Mouse (Mus musculus): Measurements from ENCODE around the gene Fbn1.

The Fbn1 gene

GRCm38 (mm10) chr2:125507893-125508292 lies at the start of gene Fbn1:
Gene Fbn1, minus strand, starts transcription at chr2:125507993.
- ChIA-PET CTCF (no interaction called here), POLR2A (no interaction called here)

DNA sequence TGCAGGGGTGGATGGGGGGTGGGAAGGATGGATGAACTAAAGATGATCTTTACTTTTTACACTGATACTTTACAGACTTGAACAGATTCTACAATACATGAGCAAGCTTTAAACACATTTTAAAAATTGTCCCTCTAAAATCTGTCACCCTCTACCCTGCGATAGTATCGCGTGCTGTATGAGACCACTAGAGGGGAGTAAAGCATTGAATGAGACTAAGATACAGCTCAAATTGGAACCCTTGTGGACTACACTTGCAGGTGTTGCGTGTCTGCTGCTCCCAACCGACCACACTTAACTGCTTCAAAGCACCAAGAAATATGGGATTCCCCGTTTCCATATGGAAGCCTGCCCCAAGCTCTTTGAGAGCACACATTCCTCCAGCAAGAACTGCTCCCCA lies 48.0 kb upstream of the Fbn1 start:
- POLR2A ChIA-PET: interaction anchor here in 3 of 4 experiments (0.6 to 1.8 kb wide), 3 partner anchors 43 to 187 kb away, joined by 3 to 4 read pairs (median 3); partner anchors contain the start of gene Cep152 (in 1 of the 3)

DNA sequence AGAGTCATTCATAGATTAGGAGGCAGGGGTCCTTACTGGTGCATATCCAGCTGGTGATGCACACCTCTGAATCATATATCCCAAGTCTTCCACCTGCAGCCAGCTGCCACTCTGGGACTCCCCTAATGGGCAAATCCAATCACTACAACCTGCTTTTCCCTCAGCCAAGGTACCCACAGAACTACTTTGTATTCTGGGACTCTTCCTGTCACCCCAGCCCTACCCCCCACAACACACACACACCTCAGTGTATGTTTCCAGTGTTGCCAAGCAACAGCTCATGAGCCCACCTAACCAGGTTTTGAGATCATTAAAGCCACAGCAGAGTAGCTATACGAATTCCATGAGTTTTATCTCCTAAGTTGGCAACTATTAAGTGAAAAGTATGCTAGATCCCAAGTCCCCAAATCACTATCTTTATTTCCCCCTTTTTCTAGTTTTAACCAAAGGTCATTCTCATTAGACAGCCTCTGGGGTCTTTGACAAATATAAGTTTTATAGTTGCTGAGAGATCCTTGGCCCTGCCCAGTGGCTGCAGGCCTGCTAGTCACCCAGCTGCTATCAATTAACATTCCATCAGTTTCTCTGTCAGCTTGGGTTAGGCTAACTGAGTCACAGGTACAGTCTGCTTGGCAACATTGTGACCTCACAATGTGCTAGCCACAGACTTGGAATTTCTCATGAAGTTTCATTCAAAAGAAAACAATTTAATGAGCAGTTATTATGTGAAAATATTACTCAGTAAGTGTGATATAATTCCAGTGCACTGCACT lies 41.2 kb upstream of the Fbn1 start:
- ChIA-PET CTCF (interaction anchor here in 2 of 4 experiments (0.8 to 1.5 kb wide), 2 partner anchors 11 to 56 kb away, joined by 3 to 4 read pairs; no protein-coding TSS in a partner anchor), POLR2A (interaction anchor here in 1 of 4 experiments (0.5 kb wide), 1 partner anchor 298 kb away, joined by 6 read pairs; no protein-coding TSS in a partner anchor)

More for the DNA sequence above, 48.0 kb upstream of the Fbn1 start:
- CTCF ChIA-PET: interaction anchor here (0.7 to 1.3 kb wide), 7 partner anchors 11 to 1479 kb away, joined by 3 to 9 read pairs (median 4); no protein-coding TSS in a partner anchor

DNA sequence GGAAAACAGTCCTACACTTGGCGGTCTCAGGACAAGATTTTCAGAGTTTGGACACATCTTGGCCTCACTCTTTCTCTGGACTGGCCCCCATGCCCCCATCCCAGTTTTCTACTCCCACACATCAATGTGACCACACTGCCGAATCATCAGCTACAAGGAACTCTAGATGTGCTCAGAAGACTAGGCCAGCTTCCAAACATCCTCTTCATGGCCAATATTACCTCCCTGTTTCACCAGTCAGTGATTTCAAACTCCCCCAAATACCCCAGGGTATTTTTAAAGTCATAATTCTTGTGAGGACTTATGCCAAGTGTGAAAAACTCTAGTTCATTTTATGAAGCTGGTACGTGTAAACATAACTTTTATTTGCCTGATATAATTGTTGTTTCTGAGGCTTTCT lies 37.2 kb upstream of the Fbn1 start:
- CTCF ChIA-PET: no interaction called here
- POLR2A ChIA-PET: no interaction called here

GRCm38 (mm10) chr2:125543646-125544045 lies 35.9 kb upstream of the Fbn1 start:
- POLR2A ChIA-PET: interaction anchor here in 1 of 4 experiments (0.8 kb wide), 1 partner anchor 11 kb away, joined by 4 read pairs; no protein-coding TSS in a partner anchor

DNA sequence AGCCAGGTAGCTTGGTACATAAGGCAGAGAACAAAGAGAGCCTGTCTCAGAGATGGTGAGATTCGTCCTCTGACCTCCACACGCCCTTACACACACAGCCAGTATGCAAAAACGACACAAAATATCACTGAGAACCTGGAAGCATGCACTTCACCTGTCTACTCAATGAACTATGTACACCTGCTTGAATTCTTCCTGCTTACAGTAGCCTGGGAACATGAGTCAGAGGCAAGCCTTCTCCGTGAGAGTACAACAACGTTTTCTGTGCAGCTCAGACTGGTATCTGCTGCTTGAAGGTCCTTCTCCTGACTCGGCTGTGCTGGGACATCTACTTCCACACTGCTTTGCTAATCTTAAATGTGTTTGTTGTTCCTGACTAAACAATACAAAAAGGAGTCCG lies 33.7 kb upstream of the Fbn1 start:
- POLR2A ChIA-PET: no interaction called here

More at GRCm38 (mm10) chr2:125543646-125544045, 35.9 kb upstream of the Fbn1 start:
- CTCF ChIA-PET: no interaction called here

GRCm38 (mm10) chr2:125540579-125540978 lies 32.8 kb upstream of the Fbn1 start:
- ChIA-PET CTCF (no interaction called here), POLR2A (no interaction called here)

More for the DNA sequence above, 33.7 kb upstream of the Fbn1 start:
- CTCF ChIA-PET: interaction anchor here in 1 of 4 experiments (0.6 kb wide), 1 partner anchor 36 kb away, joined by 17 read pairs; no protein-coding TSS in a partner anchor

DNA sequence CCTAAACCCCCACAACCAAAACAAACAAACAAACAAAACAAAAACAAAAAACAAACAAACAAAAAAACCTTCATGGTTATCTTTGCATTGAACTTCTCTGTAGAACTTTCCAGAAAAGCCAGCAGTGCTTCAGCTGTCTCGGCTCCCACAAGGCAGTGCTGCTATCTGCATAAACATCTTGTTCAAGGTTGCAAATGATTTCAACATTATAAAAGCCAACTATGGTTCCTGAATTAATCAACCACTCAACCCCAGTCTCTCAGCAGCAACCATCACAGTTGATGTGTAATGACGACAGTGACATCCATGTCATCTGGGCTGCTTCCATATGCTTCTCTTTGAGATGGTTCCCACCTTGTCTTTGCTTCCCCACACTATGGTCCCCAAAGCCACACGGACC lies 31.8 kb upstream of the Fbn1 start:
- CTCF ChIA-PET: no interaction called here
- POLR2A ChIA-PET: no interaction called here

GRCm38 (mm10) chr2:125530665-125531064 lies 22.9 kb upstream of the Fbn1 start:
- POLR2A ChIA-PET: no interaction called here

DNA sequence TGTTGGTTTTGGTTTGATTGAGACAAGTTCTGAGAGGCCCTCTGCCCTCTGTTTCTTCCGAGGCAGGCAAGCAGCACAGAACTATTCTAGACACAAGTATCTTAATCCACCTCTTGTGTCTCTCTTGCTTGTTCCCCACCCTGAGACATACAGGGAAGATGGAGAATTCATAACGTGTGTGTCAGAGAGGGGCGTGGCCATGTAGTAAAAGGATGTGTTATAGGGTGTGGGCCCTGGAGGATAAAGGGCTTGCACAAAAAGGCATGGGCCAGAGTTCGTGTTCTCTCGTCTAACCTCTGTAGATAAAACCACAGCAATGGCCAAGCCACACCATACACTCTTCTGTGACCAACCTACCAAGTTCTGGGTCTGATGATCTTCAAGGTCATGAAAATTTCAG lies 18.8 kb upstream of the Fbn1 start:
- POLR2A ChIA-PET: no interaction called here
- CTCF ChIA-PET: no interaction called here

More at GRCm38 (mm10) chr2:125530665-125531064, 22.9 kb upstream of the Fbn1 start:
- CTCF ChIA-PET: no interaction called here

DNA sequence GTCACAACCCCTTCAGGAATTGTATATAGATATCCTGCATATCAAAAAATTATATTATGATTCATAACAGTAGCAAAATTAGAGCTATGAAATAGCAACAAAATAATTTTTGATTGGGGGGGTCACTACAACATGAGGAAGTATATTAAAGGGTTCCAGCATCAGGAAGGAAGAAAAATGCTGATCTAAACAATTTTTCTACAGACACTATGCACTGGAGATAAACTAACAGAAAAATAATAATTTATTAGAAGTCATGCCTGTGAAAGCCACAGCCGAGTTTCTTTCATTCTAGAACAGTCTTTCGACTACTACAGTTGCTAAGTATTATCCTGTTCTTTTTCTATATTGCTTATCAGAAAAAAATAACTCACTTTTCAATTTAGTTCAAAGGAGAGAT lies 17.7 kb upstream of the Fbn1 start:
- ChIA-PET POLR2A (no interaction called here), CTCF (no interaction called here)

DNA sequence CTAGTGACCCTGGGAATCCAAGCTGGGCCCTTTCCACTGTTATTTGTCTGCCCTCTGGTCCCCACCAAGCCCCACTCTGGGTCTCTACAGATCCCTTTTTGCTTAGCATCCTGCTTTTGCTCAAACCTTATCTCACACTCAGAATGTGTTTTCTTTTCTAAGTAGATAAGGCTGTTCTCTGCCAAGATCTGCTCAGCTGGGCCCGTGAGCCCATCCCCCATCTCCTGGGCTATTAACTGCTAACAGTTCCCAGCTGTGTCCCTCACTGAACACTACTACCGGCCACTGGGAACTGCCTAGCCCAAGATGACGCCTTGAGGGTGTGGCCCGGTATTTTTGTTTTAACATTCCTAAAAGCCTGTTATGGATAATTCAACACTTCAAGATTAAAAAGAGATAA lies 8.8 kb upstream of the Fbn1 start:
- POLR2A ChIA-PET: interaction anchor here in 1 of 4 experiments (0.5 kb wide), 1 partner anchor 297 kb away, joined by 3 read pairs; no protein-coding TSS in a partner anchor
- CTCF ChIA-PET: no interaction called here

DNA sequence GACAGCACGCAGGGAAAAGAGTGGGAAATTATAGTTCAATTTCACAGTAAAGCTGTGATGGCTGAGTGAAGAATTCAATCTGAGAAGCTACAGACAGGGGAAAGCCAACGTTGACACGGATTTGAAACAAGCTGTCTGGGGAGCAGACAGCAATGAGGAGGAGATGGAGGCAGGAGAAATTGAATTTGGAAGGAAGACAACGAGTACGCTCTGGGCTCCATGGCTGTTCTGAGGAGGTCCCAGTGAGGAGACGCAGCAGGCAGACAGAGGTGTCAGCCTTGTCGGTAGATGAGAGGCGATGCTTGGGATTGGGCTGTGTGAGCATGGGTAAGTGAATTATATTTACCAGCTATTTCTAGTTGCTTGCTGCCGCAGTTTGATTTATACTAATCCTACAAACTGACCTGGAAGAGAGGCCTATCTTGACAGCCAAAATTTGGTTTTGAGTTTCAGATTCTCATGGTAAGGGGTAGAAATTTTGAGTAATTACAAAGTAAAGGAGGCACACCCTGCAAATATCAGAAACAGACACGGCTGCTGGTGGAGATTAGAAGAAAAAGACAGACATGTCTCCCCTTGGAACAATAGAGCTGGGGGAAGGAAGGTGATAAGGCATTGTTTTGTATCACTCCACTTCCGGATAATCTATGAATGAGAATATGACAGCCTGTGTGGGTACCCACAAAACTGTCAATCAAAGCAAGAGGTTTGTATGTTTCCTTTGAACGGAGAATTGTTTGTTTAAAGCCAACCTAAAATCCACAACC lies 7.7 kb upstream of the Fbn1 start:
- CTCF ChIA-PET: no interaction called here

GRCm38 (mm10) chr2:125514391-125514790 lies 6.6 kb upstream of the Fbn1 start:
- ChIA-PET CTCF (interaction anchor here in 1 of 4 experiments (0.5 kb wide), 1 partner anchor 159 kb away, joined by 9 read pairs; the partner anchor contains the start of gene Eid1), POLR2A (interaction anchor here in 1 of 4 experiments (1.3 kb wide), 1 partner anchor 9 kb away, joined by 3 read pairs; the partner anchor contains the start of gene Gm9913)

More for the DNA sequence above, 7.7 kb upstream of the Fbn1 start:
- POLR2A ChIA-PET: no interaction called here

GRCm38 (mm10) chr2:125512544-125512943 lies 4.8 kb upstream of the Fbn1 start:
- CTCF ChIA-PET: no interaction called here
- POLR2A ChIA-PET: no interaction called here

DNA sequence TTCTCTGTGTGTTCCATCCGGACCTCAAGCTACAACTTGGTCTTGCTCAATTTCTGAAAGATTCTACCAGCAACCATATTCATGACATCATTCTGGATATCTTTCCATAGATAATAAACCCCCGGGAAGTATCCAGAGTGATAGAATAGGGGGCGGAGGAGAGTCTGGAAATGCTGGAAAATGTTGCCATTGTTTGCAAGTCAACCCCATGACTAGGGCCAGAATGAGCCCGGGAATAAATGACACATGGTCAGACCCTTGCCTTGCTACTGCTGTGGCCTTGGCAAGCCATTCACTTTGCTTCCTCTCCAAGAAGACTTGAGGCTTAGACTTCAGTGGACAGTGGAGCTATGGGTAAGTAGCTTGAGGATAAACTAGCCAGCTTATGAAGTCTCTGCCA lies 4.1 kb upstream of the Fbn1 start:
- ChIA-PET CTCF (no interaction called here), POLR2A (no interaction called here)

DNA sequence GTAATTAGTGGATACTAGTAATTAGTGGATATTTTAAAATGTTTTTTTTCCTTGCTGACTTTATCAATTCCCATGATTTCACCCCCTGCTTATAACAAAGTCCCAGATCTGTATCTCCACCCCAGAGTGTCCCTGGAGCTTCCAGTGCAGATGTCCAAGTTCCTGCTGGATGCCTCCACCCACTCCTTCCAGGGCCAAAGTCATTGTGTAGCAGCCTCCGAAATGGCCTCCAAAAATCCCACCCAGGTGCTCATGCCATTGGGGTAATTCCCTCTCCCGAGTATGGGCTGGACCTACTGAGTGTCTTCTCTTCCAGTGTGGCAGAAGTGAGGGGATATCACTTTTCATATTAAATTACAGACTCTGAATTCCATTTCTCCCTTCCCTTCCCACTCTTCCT lies 3.0 kb upstream of the Fbn1 start:
- CTCF ChIA-PET: no interaction called here
- POLR2A ChIA-PET: interaction anchor here in 1 of 4 experiments (0.7 kb wide), 1 partner anchor 656 kb away, joined by 6 read pairs; no protein-coding TSS in a partner anchor

DNA sequence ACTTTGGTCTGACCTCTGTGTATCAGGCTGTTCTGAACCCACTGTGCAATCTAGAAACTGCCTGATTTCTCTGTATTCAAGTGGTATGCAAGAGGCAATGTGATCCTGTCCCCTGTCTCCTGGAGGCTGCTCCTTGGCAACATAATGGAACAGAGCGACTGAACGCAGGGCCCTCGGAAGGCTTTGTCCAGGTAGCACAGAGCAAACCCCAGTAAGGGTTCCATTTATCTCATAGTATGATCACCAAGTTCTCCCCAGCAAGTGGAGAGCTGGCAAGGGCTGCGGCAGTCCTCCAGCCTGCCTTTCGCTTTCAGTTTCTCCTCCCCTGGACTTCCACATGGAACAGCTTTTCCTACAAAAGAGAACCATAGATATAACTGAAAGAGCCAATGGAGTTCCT lies 588 bp upstream of the Fbn1 start:
- CTCF ChIA-PET: no interaction called here
- POLR2A ChIA-PET: no interaction called here

DNA sequence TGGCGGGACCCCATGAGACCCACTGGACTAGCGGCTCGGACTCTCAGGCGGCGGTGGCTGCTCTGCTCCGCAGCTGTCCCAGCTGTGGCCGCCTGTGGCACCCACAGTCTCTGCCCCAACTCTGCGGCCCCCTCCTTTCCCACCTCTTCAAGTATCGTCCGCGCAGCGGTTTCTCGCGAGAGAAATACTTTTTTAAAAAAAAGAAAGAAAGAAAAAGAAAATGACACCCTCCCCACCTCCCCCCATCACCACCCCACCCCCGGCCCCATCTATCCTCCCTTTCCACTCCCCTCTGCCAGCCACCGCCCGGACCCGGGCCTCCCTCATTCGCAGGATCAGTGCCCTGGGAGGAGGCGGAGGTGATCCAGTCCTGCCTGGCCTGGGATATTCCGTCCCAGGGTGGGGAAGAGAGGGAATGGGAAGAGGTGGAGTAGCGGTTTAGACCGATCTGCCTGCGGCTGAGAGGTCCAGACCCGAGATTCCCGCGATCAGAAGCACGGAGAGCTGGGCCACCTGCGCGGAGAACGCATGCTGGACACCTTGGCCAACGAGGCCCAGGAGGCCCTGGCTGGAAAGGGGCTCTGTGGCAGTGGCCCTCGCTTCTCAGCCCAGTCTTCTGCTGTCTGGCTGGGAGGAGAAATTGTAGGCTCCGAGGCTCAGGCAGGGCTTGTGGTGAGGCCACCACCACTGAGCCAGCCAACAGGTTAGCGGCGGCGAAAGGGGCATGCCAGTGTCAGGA lies 1.3 kb downstream of the Fbn1 start:
- CTCF ChIA-PET: interaction anchor here in 2 of 4 experiments (0.7 to 1.5 kb wide), 2 partner anchors 12 to 543 kb away, joined by 3 to 5 read pairs; no protein-coding TSS in a partner anchor
- POLR2A ChIA-PET: interaction anchor here in 1 of 4 experiments (0.7 kb wide), 1 partner anchor 239 kb away, joined by 3 read pairs; no protein-coding TSS in a partner anchor

All from embryonic stem cell, embryonic (primary cell).